Mouse (Mus musculus) brown adipose tissue, adult 24 weeks (tissue): ENCODE results near the gene Gm3149. TPM values are rescaled to one million over a fixed set of nuclear protein-coding genes. Genes with fewer than 3 reads are reported as not detected.
"Not testable (repeated sequence)": the region's sequence is repeated elsewhere in the genome, so short reads cannot be mapped to it uniquely, and the experiment has no call there.

ENCODE experiments used
- H3K27ac ChIP-seq: fragments of 200-500 bp; replicated peaks from 2 replicates; pipeline ENCODE4 v1.5.1; 2012; ENCODE audit warnings: low read depth, mild to moderate bottlenecking, low read length
- H3K4me1 ChIP-seq: fragments of 200-500 bp; 2 replicates; pipeline ENCODE4 v1.6.1; 2012; ENCODE audit warnings: low read length, mixed read lengths; ENCODE audit not compliant: control insufficient read depth, insufficient read depth, insufficient read length
- H3K4me3 ChIP-seq: fragments of 200-500 bp; 2 replicates; pipeline ENCODE4 v1.5.1; 2012; ENCODE audit warnings: low read depth, mild to moderate bottlenecking, low read length, moderate library complexity; ENCODE audit not compliant: insufficient read depth
- polyA plus RNA-seq: library from polyadenylated mRNA; stranded (reverse); fragments of >200 nt; gene quantifications from 2 replicates; pipeline ENCODE4 v1.2.4, GENCODE M21; 2012; ENCODE audit not compliant: missing spikeins, insufficient read depth, insufficient read length

Gene Gm3149
- not detected in 2 replicates for polyA plus RNA-seq

GRCm38 (mm10) chr14:4316983-4317382 is at the start of gene Gm3149:
Gene Gm3149 (plus strand): TSS chr14:4317283.
- not testable (repeated sequence) for H3K4me1 ChIP-seq, H3K27ac ChIP-seq, H3K4me3 ChIP-seq

- H3K27ac ChIP-seq, H3K4me3 ChIP-seq, H3K4me1 ChIP-seq: not testable (repeated sequence)
Measured at GRCm38 (mm10) chr14:4269238-4269950, 47.7 kb upstream of the Gm3149 start.

GRCm38 (mm10) chr14:4279828-4280227 is 37.3 kb upstream of the Gm3149 start:
- H3K4me3 ChIP-seq, H3K4me1 ChIP-seq: not testable (repeated sequence)

GRCm38 (mm10) chr14:4334476-4335080 is 17.5 kb downstream of the Gm3149 start, which contains the start of gene 2610042L04Rik:
Gene 2610042L04Rik (plus strand): TSS chr14:4334763.
- peak within 1 kb of the TSS; percentile 14 for H3K4me3 ChIP-seq
- H3K4me1 ChIP-seq, H3K27ac ChIP-seq: not testable (repeated sequence)

More at GRCm38 (mm10) chr14:4279828-4280227, 37.3 kb upstream of the Gm3149 start:
- not testable (repeated sequence) for H3K27ac ChIP-seq

- not testable (repeated sequence) for H3K27ac ChIP-seq, H3K4me1 ChIP-seq, H3K4me3 ChIP-seq
Measured at GRCm38 (mm10) chr14:4335506-4335905, 18.4 kb downstream of the Gm3149 start.

GRCm38 (mm10) chr14:4368991-4369390 is 51.9 kb downstream of the Gm3149 start:
- not testable (repeated sequence) for H3K4me3 ChIP-seq

GRCm38 (mm10) chr14:4369691-4370090 is 52.6 kb downstream of the Gm3149 start:
- H3K27ac ChIP-seq, H3K4me3 ChIP-seq, H3K4me1 ChIP-seq: not testable (repeated sequence)

More at GRCm38 (mm10) chr14:4368991-4369390, 51.9 kb downstream of the Gm3149 start:
- H3K4me1 ChIP-seq, H3K27ac ChIP-seq: not testable (repeated sequence)

Other genes with a start within 250 kb of the Gm3149 start
- not detected in 2 replicates for gene Gm3115, start 233.2 kb upstream of the Gm3149 start, polyA plus RNA-seq
- gene Gm8108, start 206.8 kb upstream of the Gm3149 start, polyA plus RNA-seq = not detected in 2 replicates
- gene Gm3127, start 152.3 kb upstream of the Gm3149 start, polyA plus RNA-seq = not detected in 2 replicates
- not detected in 2 replicates for gene Gm2974, start 134.7 kb upstream of the Gm3149 start, polyA plus RNA-seq
- gene Gm3138, start 67.7 kb upstream of the Gm3149 start, polyA plus RNA-seq = not detected in 2 replicates
- not detected in 2 replicates for gene 2610042L04Rik, start 17.5 kb downstream of the Gm3149 start, polyA plus RNA-seq
- gene Gm3159, start 80.2 kb downstream of the Gm3149 start, polyA plus RNA-seq = not detected in 2 replicates
- not detected in 2 replicates for gene Gm3164, start 98.2 kb downstream of the Gm3149 start, polyA plus RNA-seq
- not detected in 2 replicates for gene Gm3173, start 113.7 kb downstream of the Gm3149 start, polyA plus RNA-seq
- not detected in 2 replicates for gene Gm3182, start 164.5 kb downstream of the Gm3149 start, polyA plus RNA-seq
- not detected in 2 replicates for gene Gm3047, start 238.1 kb downstream of the Gm3149 start, polyA plus RNA-seq